Mouse (Mus musculus) kidney, embryonic 16.5 days (tissue): ENCODE results near the gene Nobox. TPM values are rescaled to one million over a fixed set of nuclear protein-coding genes. Genes with fewer than 3 reads are reported as not detected.
A peak's percentile ranks its signal among the peaks of the same experiment; 100 is the strongest.

Experiments used
- ATAC-seq: fragments of 200-750 bp; cut with Nextera tagmentation; 2 replicates; pipeline ENCODE4 v1.8.0; 2017; ENCODE audit warnings: moderate TSS enrichment; ENCODE audit not compliant: low FRiP score, low TSS enrichment
- H3K27ac ChIP-seq: fragments of 300-500 bp; sonication (generic); 2 replicates; pipeline ENCODE4 v1.5.1; 2014; ENCODE audit warnings: low read length
- H3K27me3 ChIP-seq: fragments of 300-500 bp; sonication (generic); 2 replicates; pipeline ENCODE4 v1.6.1; 2014; ENCODE audit warnings: low read length, control low read depth, mixed read lengths; ENCODE audit not compliant: insufficient read depth
- H3K36me3 ChIP-seq: fragments of 300-500 bp; sonication (generic); 2 replicates; pipeline ENCODE4 v1.6.1; 2014; ENCODE audit warnings: low read length, control low read depth, mixed read lengths; ENCODE audit not compliant: insufficient read depth
- H3K4me1 ChIP-seq: fragments of 300-500 bp; sonication (generic); 2 replicates; pipeline ENCODE4 v1.6.1; 2014; ENCODE audit warnings: low read length, control low read depth, mixed read lengths; ENCODE audit not compliant: insufficient read depth
- H3K4me2 ChIP-seq: fragments of 300-500 bp; sonication (generic); replicated peaks from 2 replicates; pipeline ENCODE4 v1.6.1; 2014; ENCODE audit warnings: low read depth, low read length
- H3K4me3 ChIP-seq: fragments of 300-500 bp; sonication (generic); 2 replicates; pipeline ENCODE4 v1.5.1; 2014; ENCODE audit warnings: mild to moderate bottlenecking, low read length
- H3K9ac ChIP-seq: fragments of 300-500 bp; sonication (generic); replicated peaks from 2 replicates; pipeline ENCODE4 v1.6.1; 2014; ENCODE audit warnings: low read length
- H3K9me3 ChIP-seq: fragments of 300-500 bp; sonication (generic); 2 replicates; pipeline ENCODE4 v1.6.1; 2016; ENCODE audit warnings: low read length, control low read depth
- WGBS: fragments of 180-500 bp; shearing (Covaris S2); extraction: QIAGEN DNeasy Blood & Tissue Kit; methylation state at CpG from one replicate; pipeline ENCODE4 v1.1.7; 2014; 5-methylcytosine and 5-hydroxymethylcytosine counted together
- polyA plus RNA-seq: library from polyadenylated mRNA; unstranded; fragments of >200 nt; fragmentation: Nextera tagmentation; extraction: Ambion mirVana; gene quantifications from 2 replicates; pipeline ENCODE4 v1.2.1, GENCODE M21; 2015

Nobox gene
- polyA plus RNA-seq, 1 experiment from 2014 or later = 0.19 TPM

- Histone ChIP-seq H3K36me3 (no peaks in the 10 kb centered on the region), H3K27me3 (no peaks in the 10 kb centered on the region), H3K9me3 (no peaks in the 10 kb centered on the region), H3K4me3 (no peak overlapping the region), H3K4me1 (0 out of 2 replicates have a peak, but pooled peaks cover 5% of the 10 kb centered on the region), H3K9ac (no peak overlapping the region), H3K4me2 (no peak overlapping the region), H3K27ac (no peak overlapping the region)
- 77% methylated on average over 4 of the region's 4 CpGs for WGBS
- ATAC-seq = no peak
These were observed 24.1 kb upstream of the Nobox start for GRCm38 (mm10) chr6:43333479-43333878.

GRCm38 (mm10) chr6:43312961-43313656, 3.8 kb upstream of the Nobox start:
- ATAC-seq = peak; percentile 62
- H3K4me2 ChIP-seq = no peak overlapping the region
- H3K9me3 ChIP-seq = no peaks in the 10 kb centered on the region
- WGBS = 57% methylated on average over 8 of the region's 8 CpGs
- no peaks in the 10 kb centered on the region for H3K36me3 ChIP-seq
- H3K9ac ChIP-seq = no peak overlapping the region
- no peak overlapping the region for H3K4me3 ChIP-seq
- no peaks in the 10 kb centered on the region for H3K27me3 ChIP-seq
- peaks cover 8% of the 10 kb centered on the region; the same call in 1 of the 2 replicates for H3K4me1 ChIP-seq
- peak overlapping the region; percentile 46; the same call in 1 of the 2 replicates for H3K27ac ChIP-seq

GRCm38 (mm10) chr6:43312546-43312945, 3.2 kb upstream of the Nobox start:
- Histone ChIP-seq H3K27ac (peak overlapping the region; percentile 46; the same call in 1 of the 2 replicates), H3K4me2 (no peak overlapping the region), H3K4me1 (peaks cover 8% of the 10 kb centered on the region; the same call in 1 of the 2 replicates), H3K9me3 (no peaks in the 10 kb centered on the region), H3K36me3 (no peaks in the 10 kb centered on the region), H3K27me3 (no peaks in the 10 kb centered on the region), H3K9ac (no peak overlapping the region), H3K4me3 (no peak overlapping the region)
- ATAC-seq = no peak

GRCm38 (mm10) chr6:43310071-43310470, 717 bp upstream of the Nobox start:
- 45% methylated on average over 6 of the region's 6 CpGs for WGBS
- H3K36me3 ChIP-seq = no peaks in the 10 kb centered on the region
- H3K9me3 ChIP-seq = no peaks in the 10 kb centered on the region
- ATAC-seq = no peak
- H3K4me1 ChIP-seq = peaks cover 8% of the 10 kb centered on the region; the same call in 1 of the 2 replicates
- no peak overlapping the region for H3K9ac ChIP-seq
- no peaks in the 10 kb centered on the region for H3K27me3 ChIP-seq
- no peak overlapping the region for H3K4me2 ChIP-seq
- H3K27ac ChIP-seq = no peak overlapping the region
- no peak overlapping the region for H3K4me3 ChIP-seq

- H3K27me3 ChIP-seq = no peaks in the 10 kb centered on the region
- H3K36me3 ChIP-seq = no peaks in the 10 kb centered on the region
- H3K4me3 ChIP-seq = no peak overlapping the region
- no peak overlapping the region for H3K9ac ChIP-seq
- H3K27ac ChIP-seq = no peak overlapping the region
- H3K4me1 ChIP-seq = peaks cover 9% of the 10 kb centered on the region
- ATAC-seq = peak; percentile 21; the same call in 1 of the 2 replicates
- H3K9me3 ChIP-seq = no peaks in the 10 kb centered on the region
- WGBS = 34% methylated on average over 2 of the region's 2 CpGs
- no peak overlapping the region for H3K4me2 ChIP-seq
These were observed 11.9 kb downstream of the Nobox start for GRCm38 (mm10) chr6:43297508-43297850.

DNA sequence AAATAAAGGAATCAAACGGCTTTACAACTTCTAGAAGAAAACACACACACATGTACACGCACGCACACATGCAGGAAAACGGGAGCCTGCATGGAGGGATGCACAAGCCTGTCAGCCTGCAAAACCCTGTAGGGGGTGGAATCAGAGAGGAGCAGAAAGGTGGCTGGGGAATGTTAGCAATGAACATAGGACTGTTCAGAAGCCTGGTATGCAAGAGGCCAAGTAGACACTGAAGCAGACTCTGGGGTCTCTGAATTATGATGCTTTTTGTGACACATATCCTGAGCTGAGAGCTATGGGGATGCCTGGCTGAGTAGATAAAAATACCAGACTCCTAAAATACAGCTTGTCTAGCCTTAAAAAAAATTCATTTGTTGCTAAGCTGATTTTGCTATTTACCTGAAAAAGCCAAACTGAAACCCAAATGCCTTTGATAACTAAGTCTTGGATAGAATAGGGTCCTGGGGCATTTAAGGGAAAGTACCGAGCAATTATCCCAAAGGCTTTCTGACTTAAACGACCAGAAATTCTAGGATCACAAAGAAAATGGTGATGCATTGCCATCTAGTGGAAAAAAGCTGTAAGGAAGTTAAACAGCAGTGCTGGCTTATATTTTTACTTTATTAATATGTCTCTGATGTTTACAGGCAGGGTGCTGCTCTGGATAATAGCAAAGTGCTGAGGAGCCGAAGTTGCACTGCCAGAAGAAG, 12.4 kb downstream of the Nobox start:
- Histone ChIP-seq H3K4me2 (no peak overlapping the region), H3K9ac (no peak overlapping the region), H3K4me3 (no peak overlapping the region), H3K9me3 (no peaks in the 10 kb centered on the region), H3K4me1 (peaks cover 14% of the 10 kb centered on the region), H3K27ac (no peak overlapping the region), H3K27me3 (no peaks in the 10 kb centered on the region), H3K36me3 (no peaks in the 10 kb centered on the region)
- 41% methylated on average over 7 of the region's 7 CpGs for WGBS
- ATAC-seq = peak; percentile 31; the same call in 1 of the 2 replicates

DNA sequence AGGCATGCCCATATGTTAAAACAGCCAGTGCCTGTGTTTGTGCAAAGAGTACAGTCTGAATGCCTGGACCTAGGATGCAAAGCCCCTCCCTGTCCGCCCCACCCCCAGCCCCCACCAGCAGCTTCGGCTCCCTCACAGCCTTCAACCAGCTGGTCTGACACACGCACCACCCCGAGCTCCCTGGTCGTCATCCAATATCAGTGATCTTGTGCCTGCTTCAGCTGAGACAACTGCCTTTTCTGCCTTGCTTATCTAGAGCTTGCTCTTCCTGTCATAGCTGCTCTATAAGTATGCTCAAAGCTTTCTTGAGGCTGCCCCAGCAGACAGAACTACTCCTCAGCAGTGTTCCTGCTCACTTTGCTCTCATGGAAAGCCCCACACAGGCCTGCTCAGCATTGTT, 13.4 kb downstream of the Nobox start:
- H3K4me3 ChIP-seq = no peak overlapping the region
- no peaks in the 10 kb centered on the region for H3K36me3 ChIP-seq
- no peak overlapping the region for H3K9ac ChIP-seq
- no peaks in the 10 kb centered on the region for H3K9me3 ChIP-seq
- H3K4me2 ChIP-seq = no peak overlapping the region
- peaks cover 15% of the 10 kb centered on the region for H3K4me1 ChIP-seq
- H3K27me3 ChIP-seq = no peaks in the 10 kb centered on the region
- 24% methylated on average over 5 of the region's 5 CpGs for WGBS
- no peak for ATAC-seq
- H3K27ac ChIP-seq = peak overlapping the region; percentile 55; the same call in 1 of the 2 replicates

- Histone ChIP-seq H3K36me3 (peaks cover 17% of the 10 kb centered on the region), H3K27me3 (no peaks in the 10 kb centered on the region), H3K4me2 (no peak overlapping the region), H3K9me3 (no peaks in the 10 kb centered on the region), H3K27ac (peak overlapping the region; percentile 41; the same call in 1 of the 2 replicates), H3K9ac (no peak overlapping the region), H3K4me3 (no peak overlapping the region), H3K4me1 (peaks cover 15% of the 10 kb centered on the region)
- ATAC-seq = peak; percentile 68; the same call in 1 of the 2 replicates
- 55% methylated on average over 7 of the region's 7 CpGs for WGBS
These were observed 16.2 kb downstream of the Nobox start for GRCm38 (mm10) chr6:43293175-43293574.

DNA sequence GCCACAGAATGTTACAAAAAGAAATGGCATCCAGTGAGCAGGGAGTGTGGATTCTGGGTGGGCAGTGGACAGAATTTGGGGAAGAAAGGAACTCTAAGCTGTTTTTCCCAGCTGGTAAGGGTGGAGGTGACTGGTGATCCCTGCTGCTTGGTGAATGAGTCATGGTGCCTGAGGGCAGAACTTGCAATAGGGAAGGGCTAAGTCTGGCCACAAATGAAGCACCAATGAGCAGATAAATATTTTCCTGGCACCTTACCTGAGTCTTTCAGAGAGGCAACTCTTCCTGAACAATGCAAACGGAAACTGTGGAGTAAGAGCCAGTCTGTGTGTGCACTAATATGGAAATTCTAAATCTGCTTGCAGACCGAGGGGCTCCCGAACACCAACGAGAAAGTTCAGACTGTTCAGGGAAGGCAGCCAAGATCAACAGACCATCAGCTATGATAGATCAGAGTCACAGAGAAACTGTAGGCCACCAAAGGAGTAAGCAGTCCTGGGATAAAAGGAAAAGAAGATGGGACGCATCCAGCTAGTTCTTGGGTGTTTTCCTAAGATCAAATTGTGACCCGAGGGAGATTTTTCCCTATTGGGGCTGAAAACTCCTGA, 16.8 kb downstream of the Nobox start:
- H3K4me1 ChIP-seq = peaks cover 15% of the 10 kb centered on the region
- H3K36me3 ChIP-seq = peaks cover 23% of the 10 kb centered on the region
- no peak overlapping the region for H3K9ac ChIP-seq
- H3K4me3 ChIP-seq = no peak overlapping the region
- H3K9me3 ChIP-seq = no peaks in the 10 kb centered on the region
- WGBS = 39% methylated on average over 6 of the region's 6 CpGs
- peak overlapping the region; percentile 41; the same call in 1 of the 2 replicates for H3K27ac ChIP-seq
- H3K27me3 ChIP-seq = no peaks in the 10 kb centered on the region
- peak; percentile 43; the same call in 1 of the 2 replicates for ATAC-seq
- H3K4me2 ChIP-seq = no peak overlapping the region
